Mouse (Mus musculus) liver, adult 2 months (tissue): ENCODE results near the gene Fam160b1.

Experiments used
- CTCF ChIP-seq: fragments of 200-500 bp; IDR thresholded peaks from 2 replicates; pipeline ENCODE4 v1.5.1; 2011; ENCODE audit warnings: low read depth, low read length, control low read depth
- POLR2A ChIP-seq: fragments of 200-500 bp; IDR thresholded peaks from 2 replicates; pipeline ENCODE4 v1.6.1; 2011; ENCODE audit warnings: low read length, control low read depth; ENCODE audit not compliant: insufficient read depth; ENCODE audit errors: extremely low read depth

GRCm38 (mm10) chr19:57417800-57418580 is 57.5 kb downstream of the Fam160b1 start:
- TF ChIP-seq CTCF (no peak), POLR2A (no peak)
